Mouse (Mus musculus): ENCODE measurements around the gene Fgd1. TPM values are rescaled to one million over a fixed set of nuclear protein-coding genes. Genes with fewer than 3 reads are reported as not detected.

Gene Fgd1
- total RNA-seq, 4 experiments from 2014 or later = 15.6 to 18.7 (median 16.9) TPM

DNA sequence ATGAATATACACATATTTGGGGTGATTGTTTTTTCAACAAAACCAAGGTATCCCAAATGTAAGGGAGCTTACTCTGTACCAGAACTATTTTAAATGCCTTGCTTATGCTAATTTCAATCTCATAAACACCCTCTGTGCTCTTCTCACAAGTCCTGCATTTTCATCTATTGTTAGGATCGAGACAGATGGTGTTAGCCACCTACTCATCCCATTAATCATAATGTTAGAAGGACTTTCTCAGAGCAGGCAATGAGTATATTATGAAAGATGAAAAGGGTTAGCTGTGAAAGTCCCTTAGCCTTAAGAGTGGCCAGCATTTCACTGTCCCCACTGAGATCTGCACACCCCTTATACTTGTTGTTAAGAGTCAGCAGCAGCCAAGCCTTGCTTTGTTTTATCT lies 41.5 kb downstream of the Fgd1 start:
- no peak for DNase-seq (ENCODE audit: low spot score in 2 of 2)

GRCm38 (mm10) chrX:151096171-151097058 lies 50.5 kb downstream of the Fgd1 start, which contains the start of gene Tsr2:
Tsr2 (minus strand) TSS chrX:151096543.
- DNase-seq (ENCODE audit: low spot score in 2 of 2) = peak; percentile 40 to 65

DNA sequence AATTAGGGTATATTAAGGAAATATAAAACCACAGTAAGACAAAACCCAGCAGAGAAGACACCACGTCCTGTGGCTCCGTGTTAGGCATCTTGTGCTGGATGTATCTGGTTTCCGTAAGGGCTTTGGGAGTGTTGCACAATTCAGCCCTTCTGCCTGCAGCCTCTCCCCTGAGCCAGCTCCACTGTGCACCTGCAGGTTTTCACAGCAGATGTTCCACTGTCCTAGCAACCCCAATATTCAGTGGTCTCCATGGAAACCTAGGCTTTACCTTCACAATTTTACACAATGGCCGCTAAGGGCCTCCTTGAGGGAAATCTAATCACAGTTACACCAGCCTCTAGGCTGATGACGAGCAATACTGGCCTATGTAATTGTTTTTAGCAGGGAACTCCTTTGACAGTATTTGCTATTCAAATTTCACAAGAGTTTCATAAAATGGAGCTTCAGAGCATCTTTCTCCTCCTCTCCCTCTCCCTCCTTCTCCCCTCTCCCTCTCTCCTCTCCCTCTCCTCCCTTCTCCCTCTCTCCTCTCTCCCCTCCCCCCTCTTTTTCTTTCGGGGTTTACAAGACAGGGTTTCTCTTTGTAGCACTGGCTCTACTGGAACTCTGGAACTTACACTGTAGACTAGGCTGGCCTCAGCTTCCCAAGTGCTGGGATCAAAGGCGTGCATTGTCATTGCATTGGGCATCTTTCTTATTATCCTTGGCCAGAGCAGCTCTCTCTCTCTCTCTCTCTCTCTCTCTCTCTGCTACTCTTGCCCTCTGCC lies 61.5 kb downstream of the Fgd1 start:
- no peak for DNase-seq (ENCODE audit: low spot score in 2 of 2)

GRCm38 (mm10) chrX:151116795-151117194 lies 70.8 kb downstream of the Fgd1 start:
- DNase-seq (ENCODE audit: low spot score in 2 of 2) = no peak

- DNase-seq (ENCODE audit: low spot score in 2 of 2) = no peak
Measured at GRCm38 (mm10) chrX:151117432-151117831, 71.5 kb downstream of the Fgd1 start.

GRCm38 (mm10) chrX:151123933-151124332 lies 78.0 kb downstream of the Fgd1 start:
- DNase-seq (ENCODE audit: low spot score in 2 of 2) = no peak

DNA sequence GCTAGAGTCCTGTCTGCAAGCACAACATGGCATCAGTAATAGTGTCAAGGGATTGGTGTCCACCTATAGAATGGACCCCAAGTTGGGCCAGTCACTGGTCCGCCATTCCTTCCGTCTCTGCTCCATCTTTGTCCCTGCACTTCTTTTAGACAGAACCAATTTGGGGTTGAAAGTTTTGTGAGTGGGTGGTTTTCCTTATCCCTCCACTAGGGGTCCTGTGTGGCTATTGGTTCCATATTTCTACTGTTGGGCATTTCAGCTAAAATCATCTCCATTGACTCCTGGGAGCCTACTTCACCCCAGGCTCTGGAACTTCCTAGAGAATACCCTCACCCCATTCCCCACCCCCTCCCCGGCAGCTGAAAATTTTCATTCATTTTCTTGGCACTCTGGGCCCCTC lies 84.5 kb downstream of the Fgd1 start:
- DNase-seq (ENCODE audit: low spot score in 2 of 2) = no peak

DNA sequence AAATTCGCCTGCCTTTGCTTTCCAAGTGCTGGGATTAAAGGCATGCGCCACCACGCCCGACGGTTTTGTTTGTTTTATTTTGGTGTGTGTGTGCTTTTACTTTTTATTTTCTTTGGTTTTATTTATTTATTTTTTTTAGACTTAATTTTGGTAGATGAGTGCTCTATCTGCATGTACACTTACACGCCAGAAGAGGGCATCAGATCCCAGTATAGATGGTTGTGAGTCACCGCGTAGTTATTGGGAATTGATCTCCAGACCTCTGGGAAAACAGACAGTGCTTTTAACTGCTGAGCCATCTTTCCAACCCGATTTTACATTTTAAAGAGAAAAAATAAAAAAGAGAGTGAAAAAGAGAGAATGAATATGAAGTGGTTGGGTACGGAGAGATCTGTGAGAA lies 86.8 kb downstream of the Fgd1 start:
- no peak for DNase-seq (ENCODE audit: low spot score in 2 of 2)

Other genes starting within 250 kb of the Fgd1 start
- gene Maged2, start 231.8 kb upstream of the Fgd1 start, total RNA-seq (2022) = 10 to 100 TPM; 47.6 to 59.7 (median 57.1) TPM
- 100 to 1,000 TPM; 204 to 216 (median 206) TPM for gene Gnl3l, start 28.8 kb upstream of the Fgd1 start, total RNA-seq (2022)
- 100 to 1,000 TPM in 1 of 4 experiments, 10 to 100 TPM in 3; 85.8 to 104 (median 93.2) TPM for gene Tsr2, start 50.4 kb downstream of the Fgd1 start, total RNA-seq (2022)
- gene Wnk3, start 151.9 kb downstream of the Fgd1 start, total RNA-seq (2022) = 10 to 100 TPM; 39.5 to 48.1 (median 46.0) TPM

All from left cerebral cortex, adult 8-10 months (tissue).